Mouse (Mus musculus) CH12.LX (cell line): ENCODE results near the gene Ugt2b34. TPM values are rescaled to one million over a fixed set of nuclear protein-coding genes. Genes with fewer than 3 reads are reported as not detected.

Source experiments
- DNase-seq: peaks from one replicate; pipeline ENCODE4 v3.0.0-alpha.2; 2013; ENCODE audit errors: extremely low read depth
- H3K27ac ChIP-seq: 2 replicates; pipeline ENCODE4 v1.5.1; 2012; ENCODE audit warnings: low read depth, mild to moderate bottlenecking, control low read depth, moderate library complexity; ENCODE audit not compliant: insufficient read depth
- H3K27me3 ChIP-seq: replicated peaks from 2 replicates; pipeline ENCODE3; 2012; ENCODE audit warnings: inconsistent platforms
- H3K36me3 ChIP-seq, 2 experiments: replicated peaks in 1 of 2; 2 replicates each; pipeline versions ENCODE3 to v1.6.1; 2012; ENCODE audit warnings: inconsistent platforms in 1 of 2, low read length in 1 of 2, mild to moderate bottlenecking in 1 of 2, mixed read lengths in 1 of 2, moderate library complexity in 1 of 2; ENCODE audit not compliant: control insufficient read depth in 1 of 2, insufficient read depth in 1 of 2
- H3K4me1 ChIP-seq, 2 experiments: 2 replicates each; pipeline ENCODE4 v1.6.1; 2012; ENCODE audit warnings: inconsistent platforms in 1 of 2, moderate library complexity in 1 of 2; ENCODE audit not compliant: insufficient read depth in 2 of 2, control insufficient read depth in 1 of 2
- H3K4me2 ChIP-seq: 2 replicates; pipeline ENCODE4 v1.6.1; 2012; ENCODE audit warnings: low read depth, mild to moderate bottlenecking, control low read depth; ENCODE audit not compliant: poor library complexity, insufficient read depth, severe bottlenecking
- H3K4me3 ChIP-seq, 3 experiments: fragments of 150-350 bp in 1 of 3; sonication (generic) in 1 of 3; replicated peaks in 1 of 3; 2 replicates each; pipeline versions ENCODE3 to v1.5.1; 2011 to 2012; ENCODE audit warnings: low read depth in 2 of 3, low read length in 2 of 3, mild to moderate bottlenecking in 2 of 3, moderate library complexity in 2 of 3, control low read depth in 1 of 3, improper control_type of control experiment in 1 of 3, inconsistent platforms in 1 of 3, mixed read lengths in 1 of 3; ENCODE audit not compliant: poor library complexity in 1 of 3
- H3K79me2 ChIP-seq: replicated peaks from 2 replicates; pipeline ENCODE4 v1.6.1; 2012; ENCODE audit warnings: mild to moderate bottlenecking, moderate library complexity; ENCODE audit not compliant: control insufficient read depth, poor library complexity, insufficient read depth, severe bottlenecking; ENCODE audit errors: extremely low read depth
- H3K9ac ChIP-seq: 2 replicates; pipeline ENCODE4 v1.6.1; 2012; ENCODE audit warnings: low read depth, mild to moderate bottlenecking, control low read depth, moderate library complexity; ENCODE audit not compliant: insufficient read depth
- H3K9me3 ChIP-seq: replicated peaks from 2 replicates; pipeline ENCODE3; 2012; ENCODE audit warnings: low read length, inconsistent platforms, mixed read lengths
- CHD1 ChIP-seq: IDR thresholded peaks from 2 replicates; pipeline ENCODE4 v1.6.1; 2012; ENCODE audit warnings: low read depth, low read length, improper control_type of control experiment, inconsistent platforms
- E2F4 ChIP-seq: IDR thresholded peaks from 2 replicates; pipeline ENCODE4 v1.6.1; 2011; ENCODE audit warnings: low read depth, low read length, improper control_type of control experiment; ENCODE audit not compliant: insufficient replicate concordance
- GABPA ChIP-seq: IDR thresholded peaks from 2 replicates; pipeline ENCODE4 v1.6.1; 2012; ENCODE audit warnings: low read depth, low read length, improper control_type of control experiment, inconsistent platforms; ENCODE audit not compliant: insufficient replicate concordance
- MAX ChIP-seq: IDR thresholded peaks from 2 replicates; pipeline ENCODE4 v1.6.1; 2011; ENCODE audit warnings: low read length, improper control_type of control experiment
- RAD21 ChIP-seq: IDR thresholded peaks from 2 replicates; pipeline ENCODE4 v1.6.1; 2011; ENCODE audit warnings: low read depth, mild to moderate bottlenecking, low read length, improper control_type of control experiment, moderate library complexity
- RCOR1 ChIP-seq: conservative IDR thresholded peaks from 2 replicates; pipeline ENCODE4 v1.6.1; 2012; ENCODE audit warnings: low read depth, mild to moderate bottlenecking, inconsistent platforms, low read length, improper control_type of control experiment
- SMC3 ChIP-seq: IDR thresholded peaks from 2 replicates; pipeline ENCODE4 v1.6.1; 2011; ENCODE audit warnings: low read depth, low read length, improper control_type of control experiment
- USF2 ChIP-seq: conservative IDR thresholded peaks from 2 replicates; pipeline ENCODE4 v1.6.1; 2011; ENCODE audit warnings: low read depth, low read length, improper control_type of control experiment
- dilution Hi-C: fragments of 300-500 bp; cut with MboI; formaldehyde crosslinking; loops from 2 replicates; pipeline ENCODE4 v1.14.3; 2020; ENCODE audit warnings: low sequenced_read_pairs; ENCODE audit not compliant: extremely low pct_unique_long_range_greater_than_20kb, extremely low pct_ligation_motif_present
- in situ Hi-C: fragments of 300-500 bp; cut with MboI; formaldehyde crosslinking; loops from 3 replicates; pipeline ENCODE4 v1.14.3; 2019; ENCODE audit warnings: low sequenced_read_pairs, low pct_ligation_motif_present, low pct_unique_long_range_greater_than_20kb, mixed read lengths
- polyA plus RNA-seq: library from polyadenylated mRNA; unstranded; fragments of >175 nt; gene quantifications from 2 replicates; pipeline ENCODE4 v1.2.1, GENCODE M21; 2012; ENCODE audit warnings: low read depth; ENCODE audit not compliant: insufficient read length
- total RNA-seq, 2 experiments: library from RNA; depleted of rRNA; stranded (reverse); fragments of 300-350 nt in 1 of 2; fragments of >200 nt in 1 of 2; gene quantifications; 2 replicates each; pipeline ENCODE4 v1.2.3; 2012 to 2014

Gene Ugt2b34
- total and polyA plus RNA-seq, 3 experiments = not detected

DNA sequence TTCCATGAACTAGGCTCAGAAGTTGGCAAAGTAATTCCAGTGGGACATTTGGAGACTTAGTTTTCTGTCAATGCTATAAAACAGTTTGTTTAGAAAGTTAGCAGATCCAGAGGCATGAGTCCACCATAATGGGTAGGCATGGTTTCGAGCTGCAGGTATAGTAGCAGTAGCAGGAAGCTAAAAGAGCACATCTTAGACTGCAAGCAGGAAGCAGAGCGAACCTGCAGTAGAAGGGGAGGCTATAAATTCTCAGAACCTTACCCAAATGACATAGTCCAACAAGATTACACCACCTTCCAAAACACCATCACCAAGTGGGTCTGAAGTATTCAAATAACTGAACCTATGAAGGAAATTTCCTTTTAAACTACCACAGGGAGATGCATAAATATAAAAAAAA lies 66.5 kb downstream of the Ugt2b34 start:
- peaks cover 9 to 18% of the 10 kb centered on the region in 2 experiments for H3K36me3 ChIP-seq
- no peak for DNase-seq
- TF ChIP-seq CHD1 = no peak
- no peak for TF ChIP-seq MAX
- TF ChIP-seq USF2 = no peak
- no peak for TF ChIP-seq SMC3
- TF ChIP-seq RAD21 = no peak
- no peak for TF ChIP-seq GABPA
- TF ChIP-seq RCOR1 = no peak
- no peak for TF ChIP-seq E2F4
- H3K27ac ChIP-seq = peak overlapping the region; percentile 32; the same call in 1 of the 2 replicates
- H3K9me3 ChIP-seq = peaks cover 4% of the 10 kb centered on the region
- no peak overlapping the region for H3K4me2 ChIP-seq
- dilution Hi-C loops (no loop called here), in situ Hi-C loops (no loop called here)
- H3K4me1 ChIP-seq = peaks cover 0 to 14% of the 10 kb centered on the region in 2 experiments; a peak in 2 of 4 replicates
- no peak overlapping the region for H3K4me3 ChIP-seq
- H3K79me2 ChIP-seq = no peaks in the 10 kb centered on the region
- no peaks in the 10 kb centered on the region for H3K27me3 ChIP-seq
- H3K9ac ChIP-seq = no peak overlapping the region

Other genes with a start within 250 kb of the Ugt2b34 start
- gene Tmprss11b, start 230.6 kb downstream of the Ugt2b34 start, total RNA-seq (2012; rRNA removed) = not detected in 2 replicates
- gene Tmprss11b, start 230.6 kb downstream of the Ugt2b34 start, total RNA-seq (2014; rRNA removed) = not detected in 2 replicates
- gene Tmprss11b, start 230.6 kb downstream of the Ugt2b34 start, polyA plus RNA-seq = not detected in 2 replicates
- gene Tmprss11e, start 161.1 kb downstream of the Ugt2b34 start, total RNA-seq (2012; rRNA removed) = not detected in 2 replicates
- not detected in 2 replicates for gene Tmprss11e, start 161.1 kb downstream of the Ugt2b34 start, total RNA-seq (2014; rRNA removed)
- not detected in 2 replicates for gene Tmprss11e, start 161.1 kb downstream of the Ugt2b34 start, polyA plus RNA-seq
- gene Ythdc1, start 102.7 kb downstream of the Ugt2b34 start, total RNA-seq (2012; rRNA removed) = 40.0 and 47.8 TPM in 2 replicates
- 64.9 and 69.4 TPM in 2 replicates for gene Ythdc1, start 102.7 kb downstream of the Ugt2b34 start, total RNA-seq (2014; rRNA removed)
- 116 and 118 TPM in 2 replicates for gene Ythdc1, start 102.7 kb downstream of the Ugt2b34 start, polyA plus RNA-seq
- gene Ugt2b1, start 19.6 kb upstream of the Ugt2b34 start, total RNA-seq (2012; rRNA removed) = not detected in 2 replicates
- not detected in 2 replicates for gene Ugt2b1, start 19.6 kb upstream of the Ugt2b34 start, total RNA-seq (2014; rRNA removed)
- not detected in 2 replicates for gene Ugt2b1, start 19.6 kb upstream of the Ugt2b34 start, polyA plus RNA-seq
- not detected in 2 replicates for gene Ugt2b35, start 93.9 kb upstream of the Ugt2b34 start, total RNA-seq (2012; rRNA removed)
- gene Ugt2b35, start 93.9 kb upstream of the Ugt2b34 start, total RNA-seq (2014; rRNA removed) = not detected in 2 replicates
- not detected in 2 replicates for gene Ugt2b35, start 93.9 kb upstream of the Ugt2b34 start, polyA plus RNA-seq
- gene Ugt2b36, start 185.6 kb upstream of the Ugt2b34 start, total RNA-seq (2012; rRNA removed) = not detected in 2 replicates
- gene Ugt2b36, start 185.6 kb upstream of the Ugt2b34 start, total RNA-seq (2014; rRNA removed) = not detected in 2 replicates
- gene Ugt2b36, start 185.6 kb upstream of the Ugt2b34 start, polyA plus RNA-seq = not detected in 2 replicates
- not detected in 2 replicates for gene Ugt2b5, start 233.4 kb upstream of the Ugt2b34 start, total RNA-seq (2012; rRNA removed)
- gene Ugt2b5, start 233.4 kb upstream of the Ugt2b34 start, total RNA-seq (2014; rRNA removed) = not detected in 2 replicates
- gene Ugt2b5, start 233.4 kb upstream of the Ugt2b34 start, polyA plus RNA-seq = not detected in 2 replicates